Mouse (Mus musculus) intestine, postnatal 0 days (tissue): ENCODE results near the gene Cdhr4. TPM values are rescaled to one million over a fixed set of nuclear protein-coding genes. Genes with fewer than 3 reads are reported as not detected.
A peak's percentile ranks its signal among the peaks of the same experiment; 100 is the strongest.

Experiments
- ATAC-seq: fragments of 200-750 bp; cut with Nextera tagmentation; 2 replicates; pipeline ENCODE4 v1.8.0; 2017; ENCODE audit warnings: mild to moderate bottlenecking, moderate TSS enrichment, moderate library complexity
- H3K27ac ChIP-seq: fragments of 300-500 bp; sonication (generic); 2 replicates; pipeline ENCODE4 v1.5.1; 2014; ENCODE audit warnings: mild to moderate bottlenecking, low read depth, low read length, moderate library complexity
- H3K27me3 ChIP-seq: fragments of 300-500 bp; sonication (generic); replicated peaks from 2 replicates; pipeline ENCODE4 v1.6.1; 2014; ENCODE audit warnings: low read length, mixed read lengths; ENCODE audit not compliant: control insufficient read depth, insufficient read depth
- H3K36me3 ChIP-seq: fragments of 300-500 bp; sonication (generic); 2 replicates; pipeline ENCODE4 v1.6.1; 2014; ENCODE audit warnings: mild to moderate bottlenecking, moderate library complexity; ENCODE audit not compliant: control insufficient read depth, insufficient read depth
- H3K4me1 ChIP-seq: fragments of 300-500 bp; sonication (generic); replicated peaks from 2 replicates; pipeline ENCODE4 v1.6.1; 2014; ENCODE audit warnings: antibody characterized with exemption, low read length, mixed read lengths; ENCODE audit not compliant: control insufficient read depth, insufficient read depth
- H3K4me2 ChIP-seq: fragments of 300-500 bp; sonication (generic); replicated peaks from 2 replicates; pipeline ENCODE4 v1.6.1; 2014; ENCODE audit warnings: low read depth, mild to moderate bottlenecking, moderate library complexity
- H3K4me3 ChIP-seq: fragments of 300-500 bp; sonication (generic); 2 replicates; pipeline ENCODE4 v1.5.1; 2014; ENCODE audit warnings: low read depth, low read length
- H3K9ac ChIP-seq: fragments of 300-500 bp; sonication (generic); 2 replicates; pipeline ENCODE4 v1.6.1; 2014; ENCODE audit warnings: mild to moderate bottlenecking, low read depth, low read length
- H3K9me3 ChIP-seq: fragments of 300-500 bp; sonication (generic); 2 replicates; pipeline ENCODE4 v1.6.1; 2016; ENCODE audit warnings: mixed run types; ENCODE audit not compliant: control insufficient read depth
- CTCF ChIP-seq: sonication (generic); IDR thresholded peaks from 2 replicates; pipeline ENCODE4 v1.5.1; 2016; ENCODE audit warnings: low read depth, mild to moderate bottlenecking, control low read depth, antibody characterized with exemption, moderate library complexity
- WGBS: fragments of 180-500 bp; shearing (Covaris S2); extraction: QIAGEN DNeasy Blood & Tissue Kit; methylation state at CpG from one replicate; pipeline ENCODE4 v1.1.7; 2014; 5-methylcytosine and 5-hydroxymethylcytosine counted together
- polyA plus RNA-seq: library from polyadenylated mRNA; unstranded; fragments of >200 nt; fragmentation: Nextera tagmentation; extraction: Ambion mirVana; gene quantifications from 2 replicates; pipeline ENCODE4 v1.2.1, GENCODE M21; 2015

Gene Cdhr4
- polyA plus RNA-seq, 1 experiment from 2014 or later, result 1.6 TPM

DNA sequence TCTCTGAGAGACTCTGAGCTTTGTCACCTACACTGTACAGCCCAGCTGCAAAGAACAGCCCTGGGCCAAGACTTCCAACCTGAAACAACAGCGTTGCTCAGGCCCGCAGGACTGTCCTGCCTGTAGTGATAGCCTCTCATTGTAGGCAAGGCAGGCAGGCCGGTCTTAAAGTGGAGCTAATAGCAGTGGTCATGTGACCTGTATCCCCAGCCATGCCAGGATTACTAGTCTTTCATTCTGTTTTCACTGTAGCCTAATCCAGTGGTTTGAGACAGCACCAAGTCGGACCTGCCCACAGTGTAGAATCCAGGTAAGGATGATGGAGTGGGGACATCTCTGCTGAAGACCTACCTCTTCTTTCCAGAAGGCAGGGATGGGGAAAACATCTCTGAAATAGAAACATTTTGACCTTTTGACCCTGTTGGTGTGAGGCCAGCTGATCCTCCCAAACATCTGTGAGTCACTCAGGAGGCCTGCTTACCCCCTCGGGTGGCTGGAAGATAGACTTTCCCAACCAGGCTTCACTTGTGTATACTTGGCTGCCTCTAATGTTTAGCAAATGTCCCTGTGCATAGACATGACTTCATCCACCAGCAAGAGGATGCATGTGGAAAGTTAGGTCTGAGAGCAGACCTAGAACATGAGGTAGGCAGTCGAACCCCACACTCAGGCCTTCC lies 36.5 kb upstream of the Cdhr4 start:
- no peaks in the 10 kb centered on the region for H3K9me3 ChIP-seq
- no peaks in the 10 kb centered on the region for H3K4me1 ChIP-seq
- no peaks in the 10 kb centered on the region for H3K27me3 ChIP-seq
- 70% methylated on average over 6 of the region's 6 CpGs for WGBS
- ATAC-seq, result no peak
- H3K4me2 ChIP-seq, result no peak overlapping the region
- H3K4me3 ChIP-seq, result no peak overlapping the region
- H3K9ac ChIP-seq, result no peak overlapping the region
- H3K36me3 ChIP-seq, result 0 out of 2 replicates have a peak, but pooled peaks cover 8% of the 10 kb centered on the region
- no peak overlapping the region for H3K27ac ChIP-seq
- TF ChIP-seq CTCF, result no peak

DNA sequence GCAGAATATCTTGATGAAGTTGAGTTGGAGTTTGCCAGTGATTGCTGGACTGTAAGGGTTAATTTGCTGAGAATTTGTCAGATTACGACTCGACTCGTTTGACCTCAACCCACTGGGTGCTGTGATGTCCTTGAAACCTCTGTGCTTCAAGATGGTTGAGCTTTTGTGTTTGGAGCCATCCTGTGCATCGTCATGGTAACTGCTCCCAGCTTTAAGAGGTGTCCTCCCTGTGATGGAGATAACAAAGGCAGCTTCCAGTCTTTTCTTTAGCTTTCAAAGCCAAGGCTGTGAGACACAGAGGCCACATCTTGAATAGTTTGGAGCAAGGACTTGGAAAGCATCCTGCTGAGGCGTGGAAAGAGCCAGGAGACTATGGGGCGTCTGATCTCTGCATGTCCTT lies 35.2 kb upstream of the Cdhr4 start:
- Histone ChIP-seq H3K9me3 (no peaks in the 10 kb centered on the region), H3K4me1 (no peaks in the 10 kb centered on the region), H3K27ac (no peak overlapping the region), H3K4me3 (no peak overlapping the region), H3K36me3 (0 out of 2 replicates have a peak, but pooled peaks cover 8% of the 10 kb centered on the region), H3K4me2 (no peak overlapping the region), H3K27me3 (no peaks in the 10 kb centered on the region), H3K9ac (no peak overlapping the region)
- 60% methylated on average over 6 of the region's 6 CpGs for WGBS
- no peak for TF ChIP-seq CTCF
- ATAC-seq, result no peak

DNA sequence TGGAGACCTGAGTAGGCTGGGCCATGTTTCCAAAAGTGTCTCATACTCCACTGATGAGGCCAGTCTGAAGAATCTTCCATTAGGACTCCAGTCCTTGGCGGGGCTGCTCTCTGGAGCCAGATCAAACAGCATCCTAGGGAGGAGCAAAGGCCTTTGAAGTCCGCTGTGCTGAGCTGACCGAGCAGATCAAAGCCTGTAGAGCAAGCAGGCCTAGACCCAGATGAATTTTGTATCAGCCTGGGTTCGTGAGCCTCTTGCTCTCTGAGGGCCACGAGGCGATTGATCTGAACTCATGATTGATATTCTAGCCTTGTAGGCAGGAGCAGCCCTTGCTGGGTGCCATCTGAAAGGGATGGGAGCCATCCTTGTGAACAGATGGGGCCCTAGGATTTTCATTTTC lies 32.4 kb upstream of the Cdhr4 start:
- Histone ChIP-seq H3K27me3 (no peaks in the 10 kb centered on the region), H3K4me3 (no peak overlapping the region), H3K4me1 (no peaks in the 10 kb centered on the region), H3K4me2 (no peak overlapping the region), H3K27ac (no peak overlapping the region; the same call in 1 of the 2 replicates), H3K9ac (no peak overlapping the region), H3K36me3 (peaks cover 8% of the 10 kb centered on the region; the same call in 1 of the 2 replicates), H3K9me3 (no peaks in the 10 kb centered on the region)
- 64% methylated on average over 6 of the region's 6 CpGs for WGBS
- no peak for TF ChIP-seq CTCF
- no peak for ATAC-seq

DNA sequence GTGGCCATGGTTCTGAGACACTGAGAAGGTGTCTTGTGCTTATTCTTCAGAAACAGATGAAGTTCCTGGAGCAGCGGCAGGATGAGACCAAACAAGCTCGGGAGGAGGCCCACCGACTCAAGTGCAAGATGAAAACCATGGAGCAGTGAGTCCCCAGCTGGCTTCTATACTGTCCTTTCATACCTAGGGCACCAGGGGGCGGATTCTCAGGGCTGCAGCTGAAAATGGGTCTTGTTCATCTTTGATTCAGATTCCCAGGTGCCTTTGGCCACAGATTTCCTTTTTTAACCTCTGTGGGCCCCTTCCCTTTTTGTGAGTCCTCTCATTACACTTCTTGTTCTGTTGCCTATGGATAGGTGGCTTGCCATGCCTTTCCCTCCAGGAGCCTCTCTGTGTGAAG lies 31.4 kb upstream of the Cdhr4 start:
- Histone ChIP-seq H3K9me3 (no peaks in the 10 kb centered on the region), H3K9ac (no peak overlapping the region), H3K36me3 (peaks cover 8% of the 10 kb centered on the region; the same call in 1 of the 2 replicates), H3K27ac (no peak overlapping the region), H3K4me1 (no peaks in the 10 kb centered on the region), H3K4me2 (no peak overlapping the region), H3K27me3 (no peaks in the 10 kb centered on the region), H3K4me3 (no peak overlapping the region)
- peak; percentile 55 for TF ChIP-seq CTCF
- WGBS, result 74% methylated on average over 4 of the region's 4 CpGs
- ATAC-seq, result no peak

DNA sequence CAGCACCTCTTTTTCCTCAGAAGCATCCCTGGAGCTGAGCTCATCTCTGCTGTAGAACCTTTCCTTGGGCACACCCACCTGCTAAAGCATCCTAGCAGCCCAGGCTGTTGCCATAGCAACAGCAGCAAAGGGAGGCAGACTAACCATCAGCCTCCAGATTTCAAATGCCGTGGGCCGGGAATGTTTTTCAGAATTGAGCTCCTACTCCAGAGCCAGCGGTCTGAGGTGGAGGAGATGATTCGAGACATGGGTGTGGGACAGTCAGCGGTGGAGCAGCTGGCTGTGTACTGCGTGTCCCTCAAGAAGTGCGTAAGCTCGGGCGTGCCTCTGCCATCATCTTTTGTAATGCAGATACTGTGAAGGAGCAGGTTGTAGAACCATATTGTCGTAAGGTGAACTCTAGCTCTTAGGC lies 30.9 kb upstream of the Cdhr4 start:
- Histone ChIP-seq H3K27ac (no peak overlapping the region), H3K9ac (no peak overlapping the region), H3K4me2 (no peak overlapping the region), H3K4me1 (no peaks in the 10 kb centered on the region), H3K27me3 (no peaks in the 10 kb centered on the region), H3K4me3 (no peak overlapping the region), H3K9me3 (no peaks in the 10 kb centered on the region), H3K36me3 (peaks cover 8% of the 10 kb centered on the region; the same call in 1 of the 2 replicates)
- TF ChIP-seq CTCF, result no peak
- 89% methylated on average over 10 of the region's 10 CpGs for WGBS
- no peak for ATAC-seq

DNA sequence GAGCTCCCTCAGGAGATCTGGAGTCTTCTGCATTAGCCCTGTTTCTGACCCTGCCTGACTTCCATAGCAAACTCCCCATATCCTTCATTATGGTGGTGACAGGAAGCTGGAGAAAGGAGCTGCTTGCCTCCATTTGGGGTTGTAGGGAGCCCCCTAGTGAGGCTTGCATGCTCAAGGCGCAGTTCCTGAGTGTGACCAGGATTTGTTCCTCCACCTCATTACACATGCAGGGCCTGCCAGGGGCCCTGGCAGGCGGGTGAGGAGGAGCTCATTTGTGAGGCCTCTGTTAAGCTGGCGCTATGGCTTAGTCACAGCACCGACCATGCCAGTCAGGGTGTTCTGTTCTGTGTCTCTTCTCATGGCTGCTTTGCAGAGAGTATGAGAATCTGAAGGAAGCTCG lies 30.4 kb upstream of the Cdhr4 start:
- H3K27me3 ChIP-seq, result no peaks in the 10 kb centered on the region
- no peak overlapping the region for H3K9ac ChIP-seq
- no peak overlapping the region for H3K4me2 ChIP-seq
- no peak for ATAC-seq
- no peaks in the 10 kb centered on the region for H3K4me1 ChIP-seq
- H3K4me3 ChIP-seq, result no peak overlapping the region
- 54% methylated on average over 5 of the region's 5 CpGs for WGBS
- no peak overlapping the region for H3K27ac ChIP-seq
- peak; percentile 70 for TF ChIP-seq CTCF
- peaks cover 8% of the 10 kb centered on the region; the same call in 1 of the 2 replicates for H3K36me3 ChIP-seq
- no peaks in the 10 kb centered on the region for H3K9me3 ChIP-seq
